Mouse (Mus musculus): Measurements from ENCODE around the gene Zfp574. TPM values are rescaled to one million over a fixed set of nuclear protein-coding genes. Genes with fewer than 3 reads are reported as not detected.

The Zfp574 gene
- polyA plus RNA-seq, 1 experiment from 2014 or later = 44.4 TPM

DNA sequence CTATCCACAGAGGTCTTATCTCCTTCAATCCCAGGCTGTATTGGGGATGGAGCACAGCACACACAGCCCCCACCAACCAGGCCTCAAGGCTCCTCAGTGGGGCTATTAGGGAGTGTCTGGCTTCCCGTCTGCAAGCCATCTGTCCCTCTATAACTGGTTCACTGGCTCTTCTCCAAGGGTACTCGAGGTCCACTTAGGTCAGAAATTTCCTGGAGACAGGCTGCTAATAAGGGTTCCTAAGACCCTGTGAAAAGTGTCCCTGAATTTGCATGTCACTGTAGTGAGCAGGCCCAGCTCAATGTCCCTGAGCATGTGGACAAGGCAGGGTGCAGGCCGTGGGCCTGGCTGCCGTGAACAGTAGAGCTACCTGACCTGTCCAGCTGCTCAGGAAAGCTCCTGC is 15.4 kb upstream of the Zfp574 start:
- Histone ChIP-seq H3K4me3 (no peak overlapping the region), H3K9me3 (replicated peaks) (no peaks in the 10 kb centered on the region; the same call in 1 of the 2 replicates), H3K27me3 (ENCODE audit: low read depth, poor library complexity, severe bottlenecking) (no peaks in the 10 kb centered on the region), H3K27ac (replicated peaks) (no peak overlapping the region), H3K4me1 (no peaks in the 10 kb centered on the region), H3K36me3 (peaks cover 98% of the 10 kb centered on the region)
- 83% methylated on average over 4 of the region's 4 CpGs for WGBS
- no peak for DNase-seq (ENCODE audit: low spot score)

DNA sequence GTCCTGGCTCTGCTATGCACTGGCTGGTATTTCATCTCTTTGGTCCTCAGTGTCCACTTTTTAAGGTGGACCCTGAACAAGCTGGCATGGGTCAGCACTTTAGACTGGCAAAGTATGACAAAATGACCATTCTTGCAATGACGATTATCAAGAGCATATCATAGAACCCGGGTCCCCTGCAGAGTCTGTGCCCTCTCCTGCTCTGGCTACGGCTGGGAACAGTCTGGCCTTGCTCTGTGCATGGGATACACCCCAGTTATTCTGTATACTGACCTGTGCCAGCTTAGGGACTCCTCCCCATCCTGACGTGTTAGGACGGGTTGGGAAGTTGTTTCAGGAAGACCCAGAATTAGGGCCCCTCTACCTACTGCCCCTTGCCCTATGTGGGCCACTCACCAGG is 14.5 kb upstream of the Zfp574 start:
- no peak overlapping the region for H3K4me3 ChIP-seq
- no peak for DNase-seq (ENCODE audit: low spot score)
- H3K4me1 ChIP-seq = no peaks in the 10 kb centered on the region
- no peaks in the 10 kb centered on the region for H3K27me3 ChIP-seq (ENCODE audit: low read depth, poor library complexity, severe bottlenecking)
- 90% methylated on average over 5 of the region's 5 CpGs for WGBS
- no peak overlapping the region for H3K27ac ChIP-seq (replicated peaks)
- H3K36me3 ChIP-seq = peaks cover 98% of the 10 kb centered on the region
- H3K9me3 ChIP-seq (replicated peaks) = no peaks in the 10 kb centered on the region; the same call in 1 of the 2 replicates

DNA sequence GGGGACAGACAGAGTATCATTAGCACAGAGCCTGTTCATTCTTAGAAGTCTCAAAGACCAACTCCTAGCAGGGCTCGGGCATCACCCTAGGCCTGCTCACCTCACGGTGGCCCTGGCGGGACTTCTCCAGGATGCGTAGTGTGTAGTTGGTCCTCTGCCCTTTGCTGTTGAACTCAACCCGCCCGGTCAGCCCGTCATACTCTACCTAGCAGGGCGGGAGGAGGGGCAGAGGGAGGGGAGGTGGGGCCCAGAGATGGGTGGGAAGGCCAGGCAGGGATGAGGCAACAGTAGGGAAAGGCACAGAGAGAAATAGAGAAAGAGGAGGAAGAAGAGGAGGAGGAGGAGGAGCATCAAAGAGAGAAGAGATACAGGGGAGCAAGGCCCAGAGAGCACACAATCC is 14.0 kb upstream of the Zfp574 start:
- H3K27me3 ChIP-seq (ENCODE audit: low read depth, poor library complexity, severe bottlenecking) = no peaks in the 10 kb centered on the region
- no peaks in the 10 kb centered on the region for H3K4me1 ChIP-seq
- peaks cover 98% of the 10 kb centered on the region for H3K36me3 ChIP-seq
- WGBS = 93% methylated on average over 8 of the region's 8 CpGs
- no peak overlapping the region for H3K27ac ChIP-seq (replicated peaks)
- H3K9me3 ChIP-seq (replicated peaks) = no peaks in the 10 kb centered on the region; the same call in 1 of the 2 replicates
- H3K4me3 ChIP-seq = no peak overlapping the region
- no peak for DNase-seq (ENCODE audit: low spot score)

DNA sequence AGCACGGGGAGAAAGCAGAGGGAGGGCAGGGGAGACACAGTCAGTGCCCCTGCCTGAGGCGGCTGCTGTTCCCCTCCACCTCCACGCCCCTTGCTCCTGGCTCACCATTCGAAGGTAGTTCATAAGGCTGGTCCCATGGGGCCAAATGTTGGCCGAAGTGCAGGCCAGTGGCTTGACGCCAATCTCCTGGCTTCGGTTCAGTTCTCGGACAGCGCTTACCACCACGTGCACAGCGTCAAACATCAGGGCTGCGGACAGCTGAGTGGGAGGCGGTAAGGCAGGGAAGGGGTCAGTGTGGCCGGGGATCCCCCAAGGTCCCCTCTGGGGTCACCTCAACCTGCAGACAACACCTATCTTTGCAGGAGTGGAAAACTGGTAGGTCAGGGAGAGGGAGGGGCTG is 13.5 kb upstream of the Zfp574 start:
- Histone ChIP-seq H3K4me3 (no peak overlapping the region), H3K36me3 (peaks cover 98% of the 10 kb centered on the region), H3K4me1 (no peaks in the 10 kb centered on the region), H3K27me3 (ENCODE audit: low read depth, poor library complexity, severe bottlenecking) (no peaks in the 10 kb centered on the region), H3K9me3 (replicated peaks) (no peaks in the 10 kb centered on the region; the same call in 1 of the 2 replicates), H3K27ac (replicated peaks) (no peak overlapping the region)
- WGBS = 96% methylated on average over 14 of the region's 14 CpGs
- no peak for DNase-seq (ENCODE audit: low spot score)

- no peaks in the 10 kb centered on the region for H3K9me3 ChIP-seq (replicated peaks)
- DNase-seq (ENCODE audit: low spot score) = no peak
- no peak overlapping the region for H3K4me3 ChIP-seq
- 93% methylated on average over 6 of the region's 6 CpGs for WGBS
- H3K36me3 ChIP-seq = peaks cover 97% of the 10 kb centered on the region
- H3K27ac ChIP-seq (replicated peaks) = no peak overlapping the region
- no peaks in the 10 kb centered on the region for H3K27me3 ChIP-seq (ENCODE audit: low read depth, poor library complexity, severe bottlenecking)
- peaks cover 5% of the 10 kb centered on the region for H3K4me1 ChIP-seq
Observed at GRCm38 (mm10) chr7:25063346-25063745, 9.0 kb upstream of the Zfp574 start.

- 89% methylated on average over 8 of the region's 8 CpGs for WGBS
- H3K9me3 ChIP-seq (replicated peaks) = no peaks in the 10 kb centered on the region
- peaks cover 10% of the 10 kb centered on the region for H3K4me1 ChIP-seq
- H3K36me3 ChIP-seq = peaks cover 95% of the 10 kb centered on the region
- no peak overlapping the region for H3K27ac ChIP-seq (replicated peaks)
- no peak overlapping the region for H3K4me3 ChIP-seq
- DNase-seq (ENCODE audit: low spot score) = no peak
- H3K27me3 ChIP-seq (ENCODE audit: low read depth, poor library complexity, severe bottlenecking) = no peaks in the 10 kb centered on the region
Observed at GRCm38 (mm10) chr7:25063900-25064299, 8.5 kb upstream of the Zfp574 start.

- H3K9me3 ChIP-seq (replicated peaks) = no peaks in the 10 kb centered on the region
- DNase-seq (ENCODE audit: low spot score) = no peak
- WGBS = 91% methylated on average over 7 of the region's 7 CpGs
- no peak overlapping the region for H3K27ac ChIP-seq (replicated peaks)
- peaks cover 45% of the 10 kb centered on the region for H3K4me1 ChIP-seq
- no peak overlapping the region for H3K4me3 ChIP-seq
- H3K27me3 ChIP-seq (ENCODE audit: low read depth, poor library complexity, severe bottlenecking) = no peaks in the 10 kb centered on the region
- H3K36me3 ChIP-seq = peaks cover 67% of the 10 kb centered on the region
Observed at GRCm38 (mm10) chr7:25067338-25067737, 5.0 kb upstream of the Zfp574 start.

DNA sequence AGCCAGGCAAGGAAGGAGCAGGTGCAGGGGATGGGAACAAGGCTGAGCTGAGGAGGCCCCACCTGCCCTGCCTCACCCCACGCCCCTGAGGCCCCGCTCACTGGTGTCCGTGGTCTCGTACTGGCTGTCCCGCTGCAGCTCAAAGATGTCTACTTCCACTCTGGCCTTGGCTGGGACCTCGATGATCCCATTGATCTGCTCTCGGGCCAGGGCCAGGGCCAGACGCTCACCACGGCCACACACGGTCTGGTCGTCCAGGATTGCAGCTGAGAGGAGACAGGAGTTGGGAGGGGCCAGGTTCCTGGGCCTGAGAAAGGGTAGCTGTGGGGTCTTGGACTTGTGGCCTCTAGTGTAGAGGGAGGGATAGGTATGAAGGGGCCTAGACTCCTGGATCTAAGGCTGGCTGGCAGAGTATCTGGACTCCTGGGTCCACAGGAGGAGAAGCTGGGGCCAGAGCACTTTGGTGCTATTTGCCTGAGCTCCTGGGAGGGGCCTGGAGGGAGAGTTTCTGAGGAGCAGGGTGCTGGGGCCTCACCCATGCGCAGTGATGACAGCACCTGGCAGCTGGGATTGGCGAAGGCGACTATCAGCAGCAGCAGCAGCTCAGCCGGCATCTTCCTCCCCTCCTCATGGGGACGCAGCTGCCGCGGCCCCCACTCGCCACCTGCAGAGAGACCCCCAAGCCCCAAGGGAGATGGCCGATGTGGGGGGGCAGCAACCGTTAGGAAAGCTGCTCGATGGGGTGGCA is 4.3 kb upstream of the Zfp574 start:
- H3K4me3 ChIP-seq = peak overlapping the region; percentile 21; the same call in 1 of the 2 replicates
- DNase-seq (ENCODE audit: low spot score) = no peak
- H3K27me3 ChIP-seq (ENCODE audit: low read depth, poor library complexity, severe bottlenecking) = no peaks in the 10 kb centered on the region
- peak overlapping the region; percentile 1; the same call in 1 of the 2 replicates for H3K27ac ChIP-seq (replicated peaks)
- H3K4me1 ChIP-seq = peaks cover 52% of the 10 kb centered on the region
- H3K36me3 ChIP-seq = peaks cover 59% of the 10 kb centered on the region
- no peaks in the 10 kb centered on the region for H3K9me3 ChIP-seq (replicated peaks)
- WGBS = 90% methylated on average over 22 of the region's 22 CpGs

DNA sequence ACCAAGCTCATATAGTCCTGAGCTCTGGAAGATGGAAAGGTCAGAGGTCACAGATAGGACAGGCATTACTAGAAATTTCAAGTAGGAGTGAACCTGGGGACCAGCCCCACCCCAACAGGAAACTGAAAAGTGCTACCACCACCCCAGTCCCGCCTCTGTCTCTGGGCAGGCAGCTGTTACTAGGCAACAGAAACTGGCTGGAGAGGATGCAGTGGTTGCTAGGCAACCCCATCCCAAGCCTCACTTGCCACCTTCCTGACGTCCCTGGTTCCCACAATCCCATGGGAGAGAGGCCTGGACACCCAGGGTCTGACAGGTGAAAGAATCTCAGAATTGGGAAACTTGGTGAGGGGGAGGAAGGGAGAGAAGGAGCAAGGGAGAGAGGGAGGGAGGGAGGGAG is 3.6 kb upstream of the Zfp574 start:
- Histone ChIP-seq H3K9me3 (replicated peaks) (no peaks in the 10 kb centered on the region), H3K4me3 (peak overlapping the region; percentile 21; the same call in 1 of the 2 replicates), H3K27me3 (ENCODE audit: low read depth, poor library complexity, severe bottlenecking) (no peaks in the 10 kb centered on the region), H3K27ac (replicated peaks) (peak overlapping the region; percentile 1), H3K4me1 (peaks cover 59% of the 10 kb centered on the region), H3K36me3 (peaks cover 53% of the 10 kb centered on the region)
- DNase-seq (ENCODE audit: low spot score) = peak; percentile 57
- 15% methylated on average over 2 of the region's 2 CpGs for WGBS

- DNase-seq (ENCODE audit: low spot score) = peak; percentile 77
- H3K4me1 ChIP-seq = peaks cover 91% of the 10 kb centered on the region
- WGBS = under 1% methylated on average over 31 of the region's 33 CpGs
Observed at GRCm38 (mm10) chr7:25072716-25073390, 486 bp downstream of the Zfp574 start.

GRCm38 (mm10) chr7:25073924-25074323 is 1.6 kb downstream of the Zfp574 start:
- no peak for DNase-seq (ENCODE audit: low spot score)
- Histone ChIP-seq H3K4me3 (peak overlapping the region; percentile 83), H3K27me3 (ENCODE audit: low read depth, poor library complexity, severe bottlenecking) (no peaks in the 10 kb centered on the region), H3K9me3 (replicated peaks) (no peaks in the 10 kb centered on the region), H3K4me1 (peaks cover 91% of the 10 kb centered on the region), H3K27ac (replicated peaks) (peak overlapping the region; percentile 98), H3K36me3 (peaks cover 4% of the 10 kb centered on the region; the same call in 1 of the 2 replicates)
- 91% methylated on average over 8 of the region's 8 CpGs for WGBS

More at GRCm38 (mm10) chr7:25072716-25073390, 486 bp downstream of the Zfp574 start:
- no peaks in the 10 kb centered on the region for H3K27me3 ChIP-seq (ENCODE audit: low read depth, poor library complexity, severe bottlenecking)
- peaks cover 12% of the 10 kb centered on the region for H3K36me3 ChIP-seq
- H3K4me3 ChIP-seq = peak overlapping the region; percentile 83
- peak overlapping the region; percentile 98 for H3K27ac ChIP-seq (replicated peaks)
- no peaks in the 10 kb centered on the region for H3K9me3 ChIP-seq (replicated peaks)

GRCm38 (mm10) chr7:25076296-25076662 is 3.9 kb downstream of the Zfp574 start:
- peak overlapping the region; percentile 98 for H3K27ac ChIP-seq (replicated peaks)
- WGBS = 24% methylated on average over 7 of the region's 7 CpGs
- H3K4me1 ChIP-seq = peaks cover 75% of the 10 kb centered on the region
- no peaks in the 10 kb centered on the region for H3K27me3 ChIP-seq (ENCODE audit: low read depth, poor library complexity, severe bottlenecking)
- H3K9me3 ChIP-seq (replicated peaks) = no peaks in the 10 kb centered on the region
- no peak for DNase-seq (ENCODE audit: low spot score)
- H3K4me3 ChIP-seq = peak overlapping the region; percentile 89
- H3K36me3 ChIP-seq = peaks cover 22% of the 10 kb centered on the region

Data from midbrain, embryonic 10.5 days (tissue).